Comparison of ENCODE assay signal across 1 mouse cellular context in genomic region chr1:134195117-134195516, GRCm38 (mm10).
TF ChIP-seq lines count a peak whose summit lies in the region.

No protein-coding gene starts in this region.

TF ChIP-seq in C2C12, 6 proteins besides CTCF, POLR2A, EP300 and RAD21 (continued from another document):
- no peak for TF ChIP-seq FOSL1 (IDR thresholded peaks at IDR 0.05; ENCODE audit: insufficient read depth, low read length, poor library complexity, severe bottlenecking)
